Mouse (Mus musculus): ENCODE measurements around the gene Tsen54.

GRCm38 (mm10) chr11:115826487-115826886 lies 12.0 kb downstream of the Tsen54 start:
- TF ChIP-seq CTCF (conservative IDR thresholded peaks at IDR 0.05; ENCODE audit: insufficient read depth, insufficient read length, low read depth, low read length), result no peak
- no peak for TF ChIP-seq POLR2A (IDR thresholded peaks at IDR 0.05; ENCODE audit: low read depth, low read length)
